Mouse (Mus musculus): ENCODE measurements around the gene BC055324. TPM values are rescaled to one million over a fixed set of nuclear protein-coding genes. Genes with fewer than 3 reads are reported as not detected.
A peak's percentile ranks its signal among the peaks of the same experiment; 100 is the strongest.
"Not testable (repeated sequence)": the region's sequence is repeated elsewhere in the genome, so short reads cannot be mapped to it uniquely, and the experiment has no call there.

The BC055324 gene
- 1 to 10 TPM; 1.1 to 1.4 TPM for total RNA-seq (2021)

DNA sequence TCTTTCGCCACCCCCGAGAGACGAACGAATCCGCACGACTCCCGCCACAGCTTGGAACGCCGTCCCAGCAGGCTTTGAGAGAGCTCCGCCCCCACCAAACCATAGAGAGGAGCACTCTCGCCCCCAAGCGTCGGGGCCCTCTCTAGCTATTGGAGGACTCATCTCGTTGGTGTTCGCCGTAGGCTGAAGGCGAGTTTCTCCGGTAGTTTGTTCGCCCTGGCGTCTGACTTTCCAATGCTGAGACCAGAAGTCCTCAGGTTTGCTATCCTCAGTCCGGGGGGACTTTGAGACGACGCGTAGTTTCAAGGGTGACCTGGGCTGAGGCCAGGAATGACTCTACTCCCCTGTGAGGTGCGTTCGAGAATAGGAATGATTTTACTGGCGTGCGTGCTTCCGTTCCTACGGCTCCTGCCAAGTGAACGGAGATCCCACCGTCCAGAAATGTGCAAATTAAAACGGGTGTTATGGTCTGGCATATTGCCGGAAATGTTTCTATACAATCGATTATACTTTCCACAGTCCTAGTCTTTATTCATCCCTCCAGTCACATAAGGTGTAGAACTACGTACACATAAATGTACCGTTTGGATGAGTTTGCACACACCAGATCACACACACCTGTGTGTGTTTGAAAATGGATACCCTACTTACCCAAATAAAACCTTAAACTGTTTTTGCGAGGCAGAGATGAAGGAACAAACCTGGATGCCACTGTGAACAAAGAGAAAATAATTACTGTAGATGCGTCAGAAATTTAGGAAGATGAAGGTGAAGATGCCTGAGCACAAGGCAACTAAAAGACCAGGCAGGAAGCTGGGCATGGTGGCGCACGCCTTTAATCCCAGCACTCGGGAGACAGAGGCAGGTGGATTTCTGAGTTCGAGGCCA is at the start of gene BC055324, which contains the start of gene Mettl18:
BC055324 (minus strand) TSS at position 76 of the 888 bp plus-strand sequence.
Mettl18 (plus strand) TSS at position 169 of the 888 bp plus-strand sequence.
- DNase-seq (ENCODE audit: low spot score in 2 of 2): peak; percentile 88 to 92
- intact Hi-C loops (cut with DNase I): loop anchor here (2.0 kb wide), 1 partner anchor 66 kb away; the partner anchor contains the start of gene Scyl3

DNA sequence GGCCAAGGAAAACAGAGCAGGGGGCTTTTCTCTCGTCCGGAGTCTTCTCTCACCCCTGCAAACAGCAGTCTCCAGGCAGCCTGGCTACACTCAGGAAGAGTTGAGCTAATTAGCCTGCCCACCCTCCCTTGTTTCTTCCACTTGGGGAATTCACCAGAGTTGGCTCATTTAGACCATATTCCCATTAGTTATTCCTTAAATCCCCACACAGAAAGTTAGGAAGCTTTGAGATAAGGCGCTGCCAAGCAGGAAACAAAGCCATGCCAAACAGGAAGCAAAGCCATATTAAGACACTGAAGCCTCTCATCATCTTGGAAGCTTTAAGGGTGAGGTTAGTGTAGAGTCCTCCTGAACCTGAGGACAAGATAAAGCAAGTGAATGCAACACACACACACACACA is 49.0 kb upstream of the BC055324 start:
- intact Hi-C loops (cut with DNase I): no loop called here
- no peak for DNase-seq (ENCODE audit: low spot score in 2 of 2)

DNA sequence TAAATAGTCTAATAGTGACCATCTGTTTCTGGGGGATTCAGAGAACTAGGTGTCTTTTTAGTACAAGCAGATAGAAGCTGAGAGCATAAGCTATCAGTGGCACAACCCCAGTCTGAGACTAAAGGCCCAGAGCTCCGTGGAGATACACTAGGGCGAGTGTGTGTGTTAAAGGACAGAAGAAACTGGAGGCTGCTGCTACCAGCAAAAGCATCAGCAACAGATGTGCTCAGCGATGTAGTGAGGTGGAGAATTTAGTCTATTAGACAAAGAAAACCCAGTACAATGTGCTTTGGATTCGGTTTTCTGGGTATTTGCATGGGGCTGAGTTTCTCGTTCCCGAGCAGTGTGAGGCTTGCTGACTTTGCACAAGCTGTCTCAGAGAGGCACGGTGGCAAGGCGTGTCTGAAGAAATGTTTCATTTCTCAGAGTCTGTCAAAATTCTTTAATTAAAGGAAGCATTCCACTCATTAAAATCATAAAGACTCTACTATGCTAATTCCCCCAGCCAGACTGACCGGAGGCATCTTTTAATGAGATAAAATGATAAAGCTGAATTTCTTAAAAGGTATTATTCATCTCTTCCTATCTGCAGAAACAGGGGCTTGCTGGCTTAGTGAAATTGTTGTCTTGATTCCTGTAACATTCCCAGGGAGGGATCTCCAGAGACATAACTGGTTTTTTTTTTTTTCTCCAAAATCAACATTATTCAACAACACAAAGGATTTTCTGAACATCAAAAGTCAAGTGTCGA is 46.0 kb upstream of the BC055324 start:
- DNase-seq (ENCODE audit: low spot score in 2 of 2): no peak
- intact Hi-C loops (cut with DNase I): no loop called here

DNA sequence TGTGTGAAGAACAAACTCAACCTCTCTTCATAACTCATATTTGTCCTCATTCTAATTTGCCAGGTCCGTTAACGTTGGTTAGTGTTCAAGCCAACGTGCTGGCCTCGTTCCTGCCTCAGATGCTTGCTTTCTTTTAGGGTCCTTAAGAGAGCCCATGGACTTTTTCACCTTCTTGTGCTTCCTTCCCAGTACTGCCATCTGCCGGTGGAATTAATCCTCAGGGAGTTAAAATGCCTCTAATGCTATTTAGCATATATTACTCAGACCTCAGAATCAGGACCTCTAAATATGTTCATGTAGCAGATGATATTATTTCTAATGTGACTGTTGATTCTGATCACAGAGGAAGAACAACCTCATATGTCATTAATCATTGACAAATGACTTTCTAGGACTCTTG is 32.8 kb upstream of the BC055324 start:
- no peak for DNase-seq (ENCODE audit: low spot score in 2 of 2)

DNA sequence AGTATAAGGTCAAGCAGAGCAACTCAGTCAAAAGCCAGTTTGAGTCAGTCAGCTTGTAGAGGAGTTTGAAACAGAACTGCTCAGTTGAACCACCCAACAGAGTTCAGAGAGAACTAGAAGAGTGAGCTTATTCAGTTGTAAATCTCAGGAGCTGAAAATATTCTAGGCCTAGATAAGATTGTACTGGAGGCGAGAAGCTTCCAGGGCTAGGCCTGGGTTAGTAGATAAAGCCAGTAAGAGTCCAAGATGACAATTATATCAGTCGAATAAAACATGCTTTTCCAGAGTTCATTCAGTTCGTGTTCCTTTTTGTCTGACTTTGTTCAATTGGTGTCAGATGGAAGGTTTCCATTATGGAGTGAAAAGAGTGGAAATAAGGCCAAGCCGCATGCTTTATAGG is 31.1 kb upstream of the BC055324 start:
- intact Hi-C loops (cut with DNase I): no loop called here
- DNase-seq (ENCODE audit: low spot score in 2 of 2): no peak

More for the DNA sequence above, 32.8 kb upstream of the BC055324 start:
- intact Hi-C loops (cut with DNase I): no loop called here

DNA sequence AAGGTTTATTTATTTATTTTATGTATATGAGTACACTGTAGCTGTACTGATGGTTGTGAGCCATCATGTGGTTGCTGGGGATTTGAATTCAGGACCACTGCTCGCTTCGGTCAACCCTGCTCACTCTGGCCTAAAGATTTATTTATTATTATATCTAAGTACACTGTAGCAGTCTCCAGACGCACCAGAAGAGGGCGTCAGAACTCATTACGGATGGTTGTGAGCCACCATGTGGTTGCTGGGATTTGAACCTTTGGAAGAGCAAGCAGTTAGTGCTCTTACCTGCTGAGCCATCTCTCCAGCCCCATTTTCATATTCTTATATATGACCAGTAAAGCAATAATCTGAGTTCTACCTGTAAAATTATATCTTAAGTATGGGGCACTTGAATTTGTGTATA is 27.5 kb upstream of the BC055324 start:
- DNase-seq (ENCODE audit: low spot score in 2 of 2); intact Hi-C loops (cut with DNase I): not testable (repeated sequence)

DNA sequence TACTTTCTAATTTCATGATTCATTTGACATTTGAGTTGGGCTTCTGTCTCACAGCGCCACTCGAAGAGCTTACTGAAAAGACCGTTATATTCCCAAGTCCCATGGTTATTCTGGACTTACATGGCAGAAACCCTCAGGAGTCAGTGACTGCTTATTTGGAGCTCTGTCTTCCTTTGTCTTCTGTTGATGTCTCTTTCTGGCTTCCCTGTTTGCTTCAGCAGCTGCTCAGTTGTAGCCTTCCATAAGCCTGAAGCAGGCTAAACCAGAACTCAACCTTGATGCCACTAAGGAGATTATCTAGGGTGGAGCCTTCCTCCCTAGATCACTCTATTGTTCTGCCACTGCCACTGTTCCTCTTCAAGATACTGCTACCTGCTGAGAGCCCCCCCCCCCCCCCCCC is 26.1 kb upstream of the BC055324 start:
- intact Hi-C loops (cut with DNase I); DNase-seq (ENCODE audit: low spot score in 2 of 2): not testable (repeated sequence)

DNA sequence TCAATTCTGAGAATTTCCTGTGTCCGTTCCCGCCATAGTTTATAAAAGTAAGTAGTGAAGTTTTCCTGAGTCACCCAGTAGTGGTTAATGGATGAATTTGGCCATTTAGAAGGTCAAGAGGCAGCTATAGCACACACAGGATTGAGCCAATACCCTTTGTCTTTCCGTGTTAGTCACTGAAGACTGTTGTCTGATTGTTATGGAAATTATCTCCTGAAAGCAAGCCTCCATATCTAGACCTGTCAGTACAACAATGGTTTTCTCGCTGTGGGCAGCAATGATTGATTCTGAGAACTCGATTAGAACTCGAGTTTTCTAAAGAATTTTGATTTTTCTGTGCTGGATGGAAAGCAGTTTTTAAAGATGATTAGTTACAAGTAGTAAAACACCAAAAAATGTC is 25.2 kb upstream of the BC055324 start:
- intact Hi-C loops (cut with DNase I): no loop called here
- DNase-seq (ENCODE audit: low spot score in 2 of 2): no peak

DNA sequence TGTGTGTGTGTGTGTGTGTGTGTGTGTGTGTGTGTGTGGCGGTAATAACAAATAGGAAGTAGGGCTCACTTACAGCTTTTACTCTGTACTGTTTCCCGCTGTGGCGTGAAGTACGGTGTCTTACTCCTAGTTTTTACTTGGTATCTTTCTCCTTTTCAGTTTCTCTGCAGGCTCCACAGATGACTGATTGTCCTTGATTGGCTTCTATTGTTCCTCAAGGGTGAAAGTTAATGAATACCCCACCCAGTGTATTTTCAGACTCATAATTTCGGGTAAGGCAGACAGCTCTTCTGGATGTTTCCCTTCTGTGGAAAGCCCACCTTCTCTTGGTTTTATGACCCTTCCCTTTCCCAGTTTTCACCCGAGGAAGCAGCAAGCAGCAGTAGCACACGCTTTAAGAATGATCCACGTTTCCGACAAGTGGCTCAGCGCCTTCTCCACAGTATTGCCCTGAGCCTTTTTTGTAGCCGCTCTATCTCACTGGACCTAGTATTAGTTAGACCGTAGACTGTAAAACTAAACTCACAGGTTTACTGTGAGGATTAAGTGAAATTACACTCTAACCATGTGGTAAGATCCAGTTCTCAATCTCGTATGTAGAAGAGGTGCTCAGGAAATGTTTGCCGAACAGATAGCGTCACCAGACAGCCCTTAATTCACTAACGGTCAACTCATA is 23.8 kb upstream of the BC055324 start:
- DNase-seq (ENCODE audit: low spot score in 2 of 2): no peak
- intact Hi-C loops (cut with DNase I): no loop called here

DNA sequence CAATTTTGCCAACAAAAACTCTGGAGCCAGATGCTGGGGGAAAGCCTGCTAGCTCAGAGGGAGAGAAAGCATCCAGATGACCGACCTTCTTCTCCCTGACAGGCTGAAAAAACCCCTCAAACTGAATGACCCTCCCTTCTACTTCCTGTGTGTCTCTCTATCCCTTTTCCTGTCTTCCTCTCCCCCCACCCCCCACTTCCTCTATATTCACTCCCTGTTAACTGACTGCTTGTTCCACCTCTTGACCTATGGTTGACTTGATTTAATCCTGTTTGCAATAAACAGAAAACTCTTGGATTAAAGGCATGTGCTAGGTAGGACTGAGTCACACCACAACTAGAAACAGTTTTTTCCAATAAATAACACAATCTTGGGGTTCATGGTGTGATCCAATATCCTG is 20.0 kb upstream of the BC055324 start:
- intact Hi-C loops (cut with DNase I): no loop called here
- no peak for DNase-seq (ENCODE audit: low spot score in 2 of 2)

DNA sequence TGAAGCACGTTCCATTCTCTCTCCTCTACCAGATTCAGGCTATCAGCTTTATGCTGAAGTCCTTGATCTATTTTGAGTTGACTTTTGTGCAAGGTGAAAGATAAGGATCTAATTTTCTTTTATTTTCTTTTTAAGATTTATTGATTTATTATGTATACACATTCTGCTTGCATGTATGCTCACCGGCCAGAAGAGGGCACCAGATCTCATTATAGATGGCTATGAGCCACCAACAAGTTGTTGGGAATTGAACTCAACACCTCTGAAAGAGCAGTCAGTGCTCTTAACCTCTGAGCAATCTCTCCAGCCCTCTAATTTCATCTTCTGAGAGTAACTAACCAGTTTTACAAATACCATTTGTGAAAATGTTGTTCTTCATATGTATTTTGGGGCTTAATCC is 14.6 kb upstream of the BC055324 start:
- intact Hi-C loops (cut with DNase I): loop anchor here (5.0 kb wide), 1 partner anchor 178 kb away; no protein-coding TSS in a partner anchor
- DNase-seq (ENCODE audit: low spot score in 2 of 2): peak in 1 of 2 experiments; percentile 9

DNA sequence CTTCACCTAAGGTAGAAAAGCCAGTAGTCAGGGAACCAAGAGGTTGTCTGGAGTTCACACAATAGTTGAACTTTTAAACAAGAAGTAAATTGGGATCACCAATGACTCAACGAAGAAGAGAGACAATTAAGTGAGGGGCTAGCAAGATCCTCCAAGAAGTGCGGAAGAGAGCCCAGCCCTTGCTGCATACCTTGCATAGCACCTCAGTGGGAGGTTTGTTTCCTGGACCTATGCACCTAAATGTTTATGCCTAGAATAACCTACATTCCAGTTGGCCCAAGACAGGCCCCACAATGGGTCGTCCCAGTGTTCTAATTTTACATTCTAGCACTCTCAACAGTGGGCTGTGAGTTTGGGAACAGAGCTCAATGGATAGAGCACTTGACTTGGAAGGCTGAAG is 9.7 kb upstream of the BC055324 start:
- intact Hi-C loops (cut with DNase I): no loop called here
- DNase-seq (ENCODE audit: low spot score in 2 of 2): no peak

DNA sequence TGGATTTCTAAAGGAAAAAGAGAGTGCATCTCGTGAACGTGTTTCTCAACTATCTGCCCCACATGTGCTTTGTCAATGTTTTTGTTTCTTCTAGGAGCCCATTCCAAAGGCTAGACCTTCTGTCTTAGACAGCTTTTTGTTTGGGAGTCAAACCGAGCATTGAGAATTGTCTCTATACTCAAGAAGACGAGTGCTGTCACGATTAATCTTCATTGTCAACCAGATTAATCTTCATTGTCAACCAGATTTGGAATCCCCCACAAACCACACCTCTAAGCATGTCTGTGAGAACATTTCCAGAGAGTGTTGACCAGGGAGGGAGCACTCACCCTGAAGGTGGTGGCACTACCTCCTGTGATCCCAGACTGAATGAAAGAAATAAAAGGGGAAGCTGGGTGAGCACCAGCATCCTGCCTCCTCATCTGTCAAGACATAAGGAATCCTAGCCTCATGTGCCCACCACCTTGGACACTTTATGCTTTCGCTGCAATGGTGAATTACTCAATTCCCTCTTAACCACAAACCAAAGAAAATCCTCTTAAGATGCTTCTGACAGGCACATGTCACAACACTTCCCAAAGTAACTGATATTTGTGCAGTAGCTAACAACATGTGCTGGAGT is 7.3 kb upstream of the BC055324 start:
- intact Hi-C loops (cut with DNase I): no loop called here
- DNase-seq (ENCODE audit: low spot score in 2 of 2): no peak

DNA sequence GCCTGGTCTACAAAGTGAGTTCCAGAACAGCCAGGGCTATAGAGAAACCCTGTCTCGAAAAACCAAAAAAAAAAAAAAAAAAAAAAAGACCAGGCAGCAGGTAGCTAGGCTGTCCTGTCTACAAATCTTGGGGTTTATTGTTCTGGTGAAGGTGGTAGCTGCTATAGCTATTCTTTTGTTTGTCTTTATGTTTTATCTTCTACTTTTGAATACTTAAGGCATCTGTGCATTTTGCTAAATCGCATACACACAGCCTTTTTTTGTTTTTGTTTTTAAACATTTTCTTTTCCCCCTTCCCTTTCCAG is 965 bp upstream of the BC055324 start:
- DNase-seq (ENCODE audit: low spot score in 2 of 2): no peak
- intact Hi-C loops (cut with DNase I): loop anchor here (2.0 kb wide), 1 partner anchor 67 kb away; the partner anchor contains the start of gene Scyl3

DNA sequence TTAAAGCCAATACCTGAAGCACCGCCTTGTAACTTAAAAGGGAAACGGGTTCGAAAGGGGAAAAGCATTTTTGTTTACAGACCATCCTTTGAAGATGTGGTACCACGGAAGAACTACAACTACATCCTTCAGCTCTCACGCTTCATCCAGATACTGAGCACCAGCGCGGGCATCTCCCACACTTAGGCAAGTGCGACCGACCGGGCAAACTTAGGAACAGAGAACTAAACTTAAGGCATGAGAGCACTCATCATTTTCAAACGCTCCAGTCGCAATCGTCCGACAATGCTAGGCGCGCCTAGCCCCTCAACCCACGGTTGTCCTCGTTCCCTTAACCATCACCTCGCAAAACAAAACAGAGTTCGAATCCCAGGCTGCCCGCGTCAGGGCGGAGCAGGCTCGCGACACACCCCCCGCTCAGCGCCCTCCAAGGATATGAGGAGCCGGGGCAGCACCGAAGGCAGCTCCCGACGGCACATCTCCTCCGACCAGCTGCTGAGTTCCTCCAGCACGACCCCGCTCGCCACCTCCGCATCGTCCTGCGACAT is 349 bp downstream of the BC055324 start:
- intact Hi-C loops (cut with DNase I): loop anchor here (2.0 kb wide), 1 partner anchor 65 kb away; the partner anchor contains the start of gene Scyl3
- no peak for DNase-seq (ENCODE audit: low spot score in 2 of 2)

DNA sequence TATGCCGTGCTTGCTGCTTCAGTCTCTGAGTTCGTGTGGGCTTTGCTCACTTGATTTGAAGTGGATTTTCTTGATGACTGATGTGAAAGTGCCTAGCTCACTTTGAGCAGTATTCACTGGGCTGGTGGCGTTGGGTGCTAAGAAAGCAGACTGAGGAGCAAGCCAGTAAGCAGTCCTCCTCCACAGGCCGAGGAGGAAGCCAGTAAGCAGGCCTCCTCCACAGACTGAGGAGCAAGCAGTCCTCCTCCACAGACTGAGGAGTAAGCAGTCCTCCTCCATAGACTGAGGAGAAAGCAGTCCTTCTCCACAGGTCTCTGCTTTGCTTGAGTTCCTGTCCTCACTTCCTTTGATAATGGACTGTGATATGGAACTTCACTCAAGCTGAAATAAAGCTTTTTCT is 2.2 kb downstream of the BC055324 start:
- no peak for DNase-seq (ENCODE audit: low spot score in 2 of 2)
- intact Hi-C loops (cut with DNase I): no loop called here

DNA sequence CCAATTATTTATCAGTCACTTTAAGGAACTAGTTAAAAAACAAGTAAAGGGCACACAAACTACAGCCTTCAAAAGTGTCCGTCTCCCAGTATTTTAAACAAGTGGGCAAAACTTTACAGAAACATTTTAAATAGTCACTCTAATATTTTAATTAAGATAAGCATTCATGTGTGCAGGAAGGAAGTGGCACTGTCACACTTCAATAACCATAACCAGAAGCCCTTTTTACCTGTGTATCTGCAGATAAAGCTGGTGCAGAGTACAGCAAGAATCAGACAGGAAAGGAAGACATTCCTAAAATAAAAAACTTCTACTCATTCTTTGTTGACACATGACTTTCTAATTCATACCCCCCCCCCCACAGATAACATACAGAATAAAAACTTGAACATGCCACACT is 18.1 kb downstream of the BC055324 start:
- no peak for DNase-seq (ENCODE audit: low spot score in 2 of 2)
- intact Hi-C loops (cut with DNase I): no loop called here

DNA sequence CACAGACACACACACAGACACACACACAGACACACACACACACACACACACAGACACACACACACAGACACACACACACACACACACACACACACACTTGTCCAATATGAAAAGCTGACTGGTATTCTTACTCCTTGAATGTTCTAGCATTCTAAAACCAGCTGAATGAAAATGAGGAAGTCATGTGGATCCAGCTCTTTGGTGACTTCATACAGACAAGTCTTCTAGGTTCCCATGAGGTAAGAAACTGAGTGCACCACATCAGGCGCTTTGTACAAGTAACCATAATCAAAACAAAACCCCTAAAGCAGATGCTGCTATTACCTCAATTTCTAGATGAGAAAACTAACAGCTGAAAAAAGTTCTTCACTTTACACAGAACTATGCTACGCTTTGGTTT is 19.5 kb downstream of the BC055324 start:
- DNase-seq (ENCODE audit: low spot score in 2 of 2): no peak
- intact Hi-C loops (cut with DNase I): no loop called here

DNA sequence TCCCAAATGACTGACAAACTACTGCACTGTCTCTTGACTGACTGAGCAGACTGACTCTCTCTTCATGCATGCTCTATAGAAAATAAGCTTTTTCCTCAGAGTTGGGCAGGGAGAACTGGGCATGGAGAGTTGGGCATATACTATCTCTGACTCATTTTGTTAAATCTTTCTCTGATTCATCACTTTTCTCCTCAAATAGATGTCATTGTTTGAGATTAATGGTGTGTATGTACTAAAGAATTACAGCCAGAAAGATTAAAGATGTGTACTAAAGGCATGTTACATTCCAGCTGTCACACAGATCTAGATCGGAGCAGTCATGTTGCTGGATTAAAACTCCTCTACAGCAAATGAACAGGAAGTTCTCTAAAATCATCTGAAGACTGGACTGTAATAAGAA is 20.1 kb downstream of the BC055324 start:
- no peak for DNase-seq (ENCODE audit: low spot score in 2 of 2)
- intact Hi-C loops (cut with DNase I): no loop called here
